Mouse (Mus musculus): ENCODE results near the gene Spint3. TPM values are rescaled to one million over a fixed set of nuclear protein-coding genes. Genes with fewer than 3 reads are reported as not detected.

Spint3 gene
- not detected in 2 replicates for polyA plus RNA-seq (2012; rRNA removed; ENCODE audit: low replicate concordance)

GRCm38 (mm10) chr2:164573359-164573758 is at the start of gene Spint3:
Spint3 (minus strand) TSS chr2:164573459.

GRCm38 (mm10) chr2:164613471-164613870 is 40.2 kb upstream of the Spint3 start, which contains the start of the genes Wfdc6b and Wfdc8:
Wfdc6b (plus strand) TSS chr2:164613522.
Wfdc8 (minus strand) TSS chr2:164613626.

GRCm38 (mm10) chr2:164593494-164593893 is 20.2 kb upstream of the Spint3 start, which contains the start of gene Eppin:
Eppin (minus strand) TSS chr2:164593594.

GRCm38 (mm10) chr2:164585025-164585725 is 11.9 kb upstream of the Spint3 start, which contains the start of gene Wfdc6a:
Wfdc6a (minus strand) TSS chr2:164585447.

GRCm38 (mm10) chr2:164562391-164563188 is 10.7 kb downstream of the Spint3 start, which contains the start of gene Wfdc2:
Wfdc2 (plus strand) TSS chr2:164562413.

Other genes starting within 250 kb of the Spint3 start
- gene Svs5, start 240.7 kb downstream of the Spint3 start, polyA plus RNA-seq (2012; rRNA removed; ENCODE audit: low replicate concordance) = not detected in 2 replicates
- gene Slpi, start 184.4 kb downstream of the Spint3 start, polyA plus RNA-seq (2012; rRNA removed; ENCODE audit: low replicate concordance) = 19.6 and 28.7 TPM in 2 replicates
- gene Rbpjl, start 170.3 kb downstream of the Spint3 start, polyA plus RNA-seq (2012; rRNA removed; ENCODE audit: low replicate concordance) = 0.03 and 0.05 TPM in 2 replicates
- gene Matn4, start 168.3 kb downstream of the Spint3 start, polyA plus RNA-seq (2012; rRNA removed; ENCODE audit: low replicate concordance) = 2.9 and 6.3 TPM in 2 replicates
- 46.1 and 52.4 TPM in 2 replicates for gene Sdc4, start 129.6 kb downstream of the Spint3 start, polyA plus RNA-seq (2012; rRNA removed; ENCODE audit: low replicate concordance)
- 117 and 254 TPM in 2 replicates for gene Sys1, start 116.5 kb downstream of the Spint3 start, polyA plus RNA-seq (2012; rRNA removed; ENCODE audit: low replicate concordance)
- 37.3 and 40.5 TPM in 2 replicates for gene Gm20458, start 112.5 kb downstream of the Spint3 start, polyA plus RNA-seq (2012; rRNA removed; ENCODE audit: low replicate concordance)
- gene Trp53tg5, start 99.7 kb downstream of the Spint3 start, polyA plus RNA-seq (2012; rRNA removed; ENCODE audit: low replicate concordance) = not detected in 2 replicates
- gene Dbndd2, start 87.4 kb downstream of the Spint3 start, polyA plus RNA-seq (2012; rRNA removed; ENCODE audit: low replicate concordance) = 16.8 and 38.2 TPM in 2 replicates
- gene Pigt, start 75.9 kb downstream of the Spint3 start, polyA plus RNA-seq (2012; rRNA removed; ENCODE audit: low replicate concordance) = 120 and 165 TPM in 2 replicates
- gene Wfdc2, start 11.0 kb downstream of the Spint3 start, polyA plus RNA-seq (2012; rRNA removed; ENCODE audit: low replicate concordance) = 202 and 262 TPM in 2 replicates
- not detected in 2 replicates for gene Wfdc6a, start 12.0 kb upstream of the Spint3 start, polyA plus RNA-seq (2012; rRNA removed; ENCODE audit: low replicate concordance)
- not detected in 2 replicates for gene Eppin, start 20.1 kb upstream of the Spint3 start, polyA plus RNA-seq (2012; rRNA removed; ENCODE audit: low replicate concordance)
- gene Wfdc6b, start 40.1 kb upstream of the Spint3 start, polyA plus RNA-seq (2012; rRNA removed; ENCODE audit: low replicate concordance) = not detected in 2 replicates
- not detected in 2 replicates for gene Wfdc8, start 40.2 kb upstream of the Spint3 start, polyA plus RNA-seq (2012; rRNA removed; ENCODE audit: low replicate concordance)
- not detected in 2 replicates for gene Wfdc16, start 65.3 kb upstream of the Spint3 start, polyA plus RNA-seq (2012; rRNA removed; ENCODE audit: low replicate concordance)
- not detected in 2 replicates for gene Wfdc10, start 82.6 kb upstream of the Spint3 start, polyA plus RNA-seq (2012; rRNA removed; ENCODE audit: low replicate concordance)
- gene Wfdc9, start 83.1 kb upstream of the Spint3 start, polyA plus RNA-seq (2012; rRNA removed; ENCODE audit: low replicate concordance) = not detected in 2 replicates
- not detected in 2 replicates for gene Wfdc11, start 100.6 kb upstream of the Spint3 start, polyA plus RNA-seq (2012; rRNA removed; ENCODE audit: low replicate concordance)
- not detected in 2 replicates for gene Wfdc13, start 111.6 kb upstream of the Spint3 start, polyA plus RNA-seq (2012; rRNA removed; ENCODE audit: low replicate concordance)
- gene Spint4, start 125.0 kb upstream of the Spint3 start, polyA plus RNA-seq (2012; rRNA removed; ENCODE audit: low replicate concordance) = not detected in 2 replicates
- not detected in 2 replicates for gene Spint5, start 141.8 kb upstream of the Spint3 start, polyA plus RNA-seq (2012; rRNA removed; ENCODE audit: low replicate concordance)
- 0.87 and 2.8 TPM in 2 replicates for gene Wfdc3, start 172.5 kb upstream of the Spint3 start, polyA plus RNA-seq (2012; rRNA removed; ENCODE audit: low replicate concordance)
- gene Dnttip1, start 172.5 kb upstream of the Spint3 start, polyA plus RNA-seq (2012; rRNA removed; ENCODE audit: low replicate concordance) = 13.4 and 63.8 TPM in 2 replicates
- 14.8 and 17.3 TPM in 2 replicates for gene Ube2c, start 196.4 kb upstream of the Spint3 start, polyA plus RNA-seq (2012; rRNA removed; ENCODE audit: low replicate concordance)
- gene Tnnc2, start 206.5 kb upstream of the Spint3 start, polyA plus RNA-seq (2012; rRNA removed; ENCODE audit: low replicate concordance) = 2.1 and 1,412 TPM in 2 replicates
- 32.9 and 57.5 TPM in 2 replicates for gene Snx21, start 212.4 kb upstream of the Spint3 start, polyA plus RNA-seq (2012; rRNA removed; ENCODE audit: low replicate concordance)
- 36.3 and 58.2 TPM in 2 replicates for gene Acot8, start 231.4 kb upstream of the Spint3 start, polyA plus RNA-seq (2012; rRNA removed; ENCODE audit: low replicate concordance)
- gene Zswim3, start 231.6 kb upstream of the Spint3 start, polyA plus RNA-seq (2012; rRNA removed; ENCODE audit: low replicate concordance) = 2.7 and 4.5 TPM in 2 replicates
- 14.4 and 16.0 TPM in 2 replicates for gene Zswim1, start 249.2 kb upstream of the Spint3 start, polyA plus RNA-seq (2012; rRNA removed; ENCODE audit: low replicate concordance)